Mouse (Mus musculus): Measurements from ENCODE around the gene Fignl2.

- TF ChIP-seq ZNF384 (IDR thresholded peaks at IDR 0.05; ENCODE audit: low read depth, low read length), result no peak
- peak; percentile 14; the same call in 1 of the 2 replicates for TF ChIP-seq ZC3H11A (IDR thresholded peaks at IDR 0.05; ENCODE audit: borderline replicate concordance, low read depth, low read length)
- TF ChIP-seq HCFC1 (IDR thresholded peaks at IDR 0.05; ENCODE audit: borderline replicate concordance, insufficient read depth, low read length), result no peak
- 0 out of 2 replicates have a peak, but pooled peaks have one; percentile 3 for TF ChIP-seq MAFK (IDR thresholded peaks at IDR 0.05; ENCODE audit: insufficient read depth, low read depth, low read length)
- TF ChIP-seq CHD2 (IDR thresholded peaks at IDR 0.05; ENCODE audit: low read depth, low read length), result no peak
These were observed 27.2 kb upstream of the Fignl2 start for GRCm38 (mm10) chr15:101105496-101105994.

All from ES-E14 (cell line).